Comparison of ENCODE assay signal across 8 mouse cellular contexts in genomic region chr7:89526731-89527429, GRCm38 (mm10). TPM values are rescaled to one million over a fixed set of nuclear protein-coding genes. Genes with fewer than 3 reads are reported as not detected.
DNase-seq lines count a peak whose midpoint lies in the region; ATAC-seq and TF ChIP-seq lines count a peak whose summit lies in the region.

Prss23 (minus strand) TSS chr7:89527187.

- no peaks in the 10 kb centered on the region for H3K9me3 ChIP-seq in heart, embryonic 13.5 days
- no peaks in the 10 kb centered on the region for H3K9me3 ChIP-seq in midbrain, embryonic 10.5 days (replicated peaks)
- H3K9me3 ChIP-seq in liver, embryonic 12.5 days (replicated peaks): no peaks in the 10 kb centered on the region

- 84% methylated on average over 16 of the region's 16 CpGs for WGBS in spleen, adult 2 months
- WGBS in heart, embryonic 13.5 days: 29% methylated on average over 16 of the region's 16 CpGs
- WGBS in midbrain, embryonic 10.5 days: 75% methylated on average over 16 of the region's 16 CpGs
- 46% methylated on average over 16 of the region's 16 CpGs for WGBS in liver, embryonic 12.5 days (ENCODE audit: insufficient replicate concordance)

- ATAC-seq in heart, embryonic 13.5 days (ENCODE audit: extremely low read depth, insufficient number of reproducible peaks, low FRiP score, low TSS enrichment): no peak
- ATAC-seq in granulocyte monocyte progenitor cell, adult 5-6 weeks (replicated peaks; ENCODE audit: poor library complexity, severe bottlenecking): no peak
- ATAC-seq in liver, embryonic 12.5 days: no peak

- H3K9ac ChIP-seq in heart, embryonic 13.5 days: peak within 1 kb of the TSS; percentile 20
- no peak within 1 kb of the TSS for H3K9ac ChIP-seq in liver, embryonic 12.5 days

- TF ChIP-seq POLR2A in spleen, adult 2 months (IDR thresholded peaks at IDR 0.05; ENCODE audit: low read depth, low read length): no peak

- TF ChIP-seq CTCF in spleen, adult 2 months (IDR thresholded peaks at IDR 0.05; ENCODE audit: extremely low read depth, insufficient read depth, insufficient read length, insufficient replicate concordance): no peak

- no peaks in the 10 kb centered on the region for H3K36me3 ChIP-seq in spleen, adult 2 months (ENCODE audit: control insufficient read depth, insufficient read depth, low read length)
- H3K36me3 ChIP-seq in heart, embryonic 13.5 days: no peaks in the 10 kb centered on the region
- H3K36me3 ChIP-seq in midbrain, embryonic 10.5 days: no peaks in the 10 kb centered on the region
- H3K36me3 ChIP-seq in liver, embryonic 12.5 days: no peaks in the 10 kb centered on the region

- peak; percentile 36 for DNase-seq in embryo, embryonic 11 days
- DNase-seq in embryo, embryonic 10.5 days (ENCODE audit: low spot score): no peak
- no peak for DNase-seq in spleen, adult 2 months (ENCODE audit: low read depth in 1 of 2, low spot score in 2 of 2)
- no peak for DNase-seq in spleen, postnatal 10 days (ENCODE audit: low spot score in 2 of 2)
- DNase-seq in midbrain, embryonic 10.5 days (ENCODE audit: low spot score): no peak

- H3K4me3 ChIP-seq in spleen, adult 2 months (ENCODE audit: extremely low read depth, insufficient read depth, insufficient read length): no peak within 1 kb of the TSS
- peak within 1 kb of the TSS; percentile 10; the same call in 1 of the 2 replicates for H3K4me3 ChIP-seq in heart, embryonic 13.5 days
- no peak within 1 kb of the TSS for H3K4me3 ChIP-seq in midbrain, embryonic 10.5 days
- no peak within 1 kb of the TSS for H3K4me3 ChIP-seq in liver, embryonic 12.5 days

- no peak within 1 kb of the TSS for H3K27ac ChIP-seq in spleen, adult 2 months (ENCODE audit: insufficient read depth, low read length)
- H3K27ac ChIP-seq in heart, embryonic 13.5 days (replicated peaks): peak within 1 kb of the TSS; percentile 80
- H3K27ac ChIP-seq in midbrain, embryonic 10.5 days (replicated peaks): no peak within 1 kb of the TSS
- H3K27ac ChIP-seq in liver, embryonic 12.5 days: no peak within 1 kb of the TSS

- peak within 1 kb of the TSS; percentile 47 for H3K4me2 ChIP-seq in heart, embryonic 13.5 days
- H3K4me2 ChIP-seq in liver, embryonic 12.5 days: no peak within 1 kb of the TSS

- no peaks in the 10 kb centered on the region for H3K4me1 ChIP-seq in spleen, adult 2 months (ENCODE audit: control insufficient read depth, insufficient read depth, insufficient read length)
- peaks cover 25% of the 10 kb centered on the region for H3K4me1 ChIP-seq in heart, embryonic 13.5 days
- peaks cover 4% of the 10 kb centered on the region; the same call in 1 of the 2 replicates for H3K4me1 ChIP-seq in midbrain, embryonic 10.5 days
- H3K4me1 ChIP-seq in liver, embryonic 12.5 days: 0 out of 2 replicates have a peak, but pooled peaks cover 11% of the 10 kb centered on the region

- H3K27me3 ChIP-seq in spleen, adult 2 months (ENCODE audit: control insufficient read depth, insufficient read depth, low read length): no peaks in the 10 kb centered on the region
- H3K27me3 ChIP-seq in heart, embryonic 13.5 days (replicated peaks): peaks cover 3% of the 10 kb centered on the region; the same call in 1 of the 2 replicates
- no peaks in the 10 kb centered on the region for H3K27me3 ChIP-seq in midbrain, embryonic 10.5 days (ENCODE audit: low read depth, poor library complexity, severe bottlenecking)
- no peaks in the 10 kb centered on the region for H3K27me3 ChIP-seq in liver, embryonic 12.5 days (replicated peaks)

RNA-seq across cellular contexts. Expression of gene Prss23, which starts in this region (rescaled TPM):
- polyA plus RNA-seq in spleen, adult 2 months (2012; rRNA removed): 24.2 and 26.2 TPM in 2 replicates
- 32.3 and 33.7 TPM in 2 replicates for polyA plus RNA-seq in heart, embryonic 13.5 days (2015; fragmentation: Nextera tagmentation; extraction: Ambion mirVana)
- polyA plus RNA-seq in midbrain, embryonic 10.5 days (2016; fragmentation: Nextera tagmentation; extraction: Ambion mirVana): 24.1 and 26.4 TPM in 2 replicates
- total RNA-seq in granulocyte monocyte progenitor cell, adult 5-6 weeks (2014; fragmentation: Nextera tagmentation): not detected in 2 replicates
- not detected in 2 replicates for total RNA-seq in granulocyte monocyte progenitor cell, adult 5-6 weeks (2017)
- 5.4 and 6.2 TPM in 2 replicates for polyA plus RNA-seq in liver, embryonic 12.5 days (2016; fragmentation: Nextera tagmentation; extraction: Ambion mirVana)
